Comparison of ENCODE assay signal across 12 mouse cellular contexts in genomic region chr4:57866990-57867389, GRCm38 (mm10). TPM values are rescaled to one million over a fixed set of nuclear protein-coding genes. Genes with fewer than 3 reads are reported as not detected.
A peak's percentile ranks its signal among the peaks of the same experiment; 100 is the strongest.
DNase-seq lines count a peak whose midpoint lies in the region; ATAC-seq and TF ChIP-seq lines count a peak whose summit lies in the region.
"Had no signal": no experiment of that assay in that cellular context is flagged by ENCODE, and none has a peak within 500 bp of the region (broad histone marks: within the 10 kb centered on the region; RNA-seq: fewer than 3 reads in every experiment).

No protein-coding gene starts in this region.

- TF ChIP-seq CTCF in layer of hippocampus, adult 2 months (conservative IDR thresholded peaks at IDR 0.05): no peak
- TF ChIP-seq CTCF in embryonic fibroblast, embryonic 13.5 days (IDR thresholded peaks at IDR 0.05; ENCODE audit: borderline replicate concordance, insufficient read depth, low read length): no peak

- DNase-seq in heart, adult 11 months: peak; percentile 75
- no peak for DNase-seq in heart, postnatal 14 days
- DNase-seq in layer of hippocampus, adult 2 months (ENCODE audit: low spot score in 2 of 2): no peak
- DNase-seq in layer of hippocampus, postnatal 36 days: no peak
- DNase-seq in right cerebral cortex, postnatal 14 days: no peak
- DNase-seq in limb, embryonic 10.5 days (ENCODE audit: low spot score): no peak
- DNase-seq: cerebellum, postnatal 25 days; left cerebral cortex, postnatal 4 days had no signal

- intact Hi-C loops in heart, postnatal 14 days (cut with DNase I): no loop called here

- H3K36me3 ChIP-seq in limb, embryonic 10.5 days: peaks cover 37% of the 10 kb centered on the region
- H3K36me3 ChIP-seq: midbrain, embryonic 12.5 days had no signal

- peak overlapping the region; percentile 19; the same call in 1 of the 2 replicates for H3K4me3 ChIP-seq in layer of hippocampus, adult 2 months
- no peak overlapping the region for H3K4me3 ChIP-seq in embryonic fibroblast, embryonic 13.5 days (ENCODE audit: insufficient read depth, low read length)
- no peak overlapping the region for H3K4me3 ChIP-seq in limb, embryonic 10.5 days
- H3K4me3 ChIP-seq: midbrain, embryonic 12.5 days had no signal

- TF ChIP-seq POLR2A in embryonic fibroblast, embryonic 13.5 days (IDR thresholded peaks at IDR 0.05; ENCODE audit: low read depth, low read length): no peak

- peak overlapping the region; percentile 57 for H3K27ac ChIP-seq in layer of hippocampus, adult 2 months
- H3K27ac ChIP-seq in embryonic fibroblast, embryonic 13.5 days (ENCODE audit: insufficient read depth, low read length): peak overlapping the region; percentile 87
- no peak overlapping the region for H3K27ac ChIP-seq in limb, embryonic 10.5 days
- H3K27ac ChIP-seq: midbrain, embryonic 12.5 days had no signal

- no peaks in the 10 kb centered on the region for H3K27me3 ChIP-seq in limb, embryonic 10.5 days (ENCODE audit: low read depth, poor library complexity, severe bottlenecking)
- H3K27me3 ChIP-seq: midbrain, embryonic 12.5 days had no signal

- peaks cover 21% of the 10 kb centered on the region for H3K4me1 ChIP-seq in embryonic fibroblast, embryonic 13.5 days (ENCODE audit: control insufficient read depth, insufficient read depth, low read length)
- peaks cover 33% of the 10 kb centered on the region for H3K4me1 ChIP-seq in limb, embryonic 10.5 days

- peak; percentile 26 for ATAC-seq in CD4-positive, CD25-positive, alpha-beta regulatory T cell, adult 4 months

- 82% methylated on average over 9 of the region's 9 CpGs for WGBS in limb, embryonic 10.5 days

- no peaks in the 10 kb centered on the region for H3K9me3 ChIP-seq in limb, embryonic 10.5 days (replicated peaks)
- H3K9me3 ChIP-seq: midbrain, embryonic 12.5 days had no signal

RNA-seq across cellular contexts. Expression of gene D630039A03Rik, which starts 49.1 kb away (rescaled TPM):
- total RNA-seq in heart, postnatal 14 days (2021): under 1 TPM; 0.20 to 0.43 TPM
- under 1 TPM; 0.37 to 0.41 TPM for total RNA-seq in layer of hippocampus, adult 2 months (2021)
- total RNA-seq in layer of hippocampus, postnatal 36 days (2021): under 1 TPM; 0.30 to 0.48 TPM
- polyA plus RNA-seq in CD4-positive, CD25-positive, alpha-beta regulatory T cell, adult 4 months (2017; shearing (Covaris generic)): 10 to 100 TPM in 1 of 2 experiments, 1 to 10 TPM in 1; 9.2 to 13.9 TPM
- not detected in 2 replicates for polyA plus RNA-seq in embryonic fibroblast, embryonic 13.5 days (2011; ENCODE audit: insufficient read length, low read depth, missing spikeins)
- 0.11 TPM in 1 of 2 replicates, not detected in the other for polyA plus RNA-seq in limb, embryonic 10.5 days (2016; fragmentation: Nextera tagmentation; extraction: Ambion mirVana)
- total RNA-seq: left cerebral cortex, postnatal 4 days had no signal
- polyA plus RNA-seq: forebrain, embryonic 11.5 days had no signal
